Mouse (Mus musculus): Measurements from ENCODE around the gene Eef1akmt3. TPM values are rescaled to one million over a fixed set of nuclear protein-coding genes. Genes with fewer than 3 reads are reported as not detected.

Eef1akmt3 gene
- total and polyA plus RNA-seq, 2 experiments from 2014 or later: 0.19 to 0.31 TPM

- Histone ChIP-seq H3K36me3 (ENCODE audit: insufficient read depth, low read length) (peaks cover 29% of the 10 kb centered on the region; the same call in 1 of the 2 replicates), H3K27ac (no peak overlapping the region), H3K9ac (replicated peaks; ENCODE audit: low read length) (no peak overlapping the region), H3K4me3 (ENCODE audit: low read length) (no peak overlapping the region), H3K4me1 (ENCODE audit: insufficient read depth, low read length) (peaks cover 10% of the 10 kb centered on the region), H3K4me2 (ENCODE audit: low read depth, low read length) (no peak overlapping the region), H3K9me3 (ENCODE audit: low read length) (no peaks in the 10 kb centered on the region), H3K27me3 (ENCODE audit: insufficient read depth, low read length) (no peaks in the 10 kb centered on the region)
- 53% methylated on average over 3 of the region's 3 CpGs for WGBS
- no peak for ATAC-seq
- DNase-seq (ENCODE audit: low spot score): no peak
- no peak for TF ChIP-seq CTCF (IDR thresholded peaks at IDR 0.05; ENCODE audit: low read depth)
Observed at GRCm38 (mm10) chr10:126991676-126992075, 49.6 kb downstream of the Eef1akmt3 start.

GRCm38 (mm10) chr10:126990313-126991056 lies 50.8 kb downstream of the Eef1akmt3 start:
- Histone ChIP-seq H3K27ac (no peak overlapping the region), H3K4me3 (ENCODE audit: low read length) (no peak overlapping the region), H3K4me1 (ENCODE audit: insufficient read depth, low read length) (peaks cover 16% of the 10 kb centered on the region), H3K9me3 (ENCODE audit: low read length) (no peaks in the 10 kb centered on the region), H3K9ac (replicated peaks; ENCODE audit: low read length) (no peak overlapping the region), H3K36me3 (ENCODE audit: insufficient read depth, low read length) (peaks cover 29% of the 10 kb centered on the region; the same call in 1 of the 2 replicates), H3K27me3 (ENCODE audit: insufficient read depth, low read length) (no peaks in the 10 kb centered on the region), H3K4me2 (ENCODE audit: low read depth, low read length) (no peak overlapping the region)
- ATAC-seq (peak; percentile 76), DNase-seq (ENCODE audit: low spot score) (peak; percentile 90)
- TF ChIP-seq CTCF (IDR thresholded peaks at IDR 0.05; ENCODE audit: low read depth): peak; percentile 97
- WGBS: 60% methylated on average over 7 of the region's 7 CpGs

- Histone ChIP-seq H3K27ac (no peak overlapping the region), H3K4me1 (ENCODE audit: insufficient read depth, low read length) (peaks cover 33% of the 10 kb centered on the region), H3K36me3 (ENCODE audit: insufficient read depth, low read length) (peaks cover 14% of the 10 kb centered on the region; the same call in 1 of the 2 replicates), H3K9ac (replicated peaks; ENCODE audit: low read length) (no peak overlapping the region), H3K9me3 (ENCODE audit: low read length) (no peaks in the 10 kb centered on the region), H3K27me3 (ENCODE audit: insufficient read depth, low read length) (no peaks in the 10 kb centered on the region), H3K4me3 (ENCODE audit: low read length) (no peak overlapping the region), H3K4me2 (ENCODE audit: low read depth, low read length) (no peak overlapping the region)
- DNase-seq (ENCODE audit: low spot score) (no peak), ATAC-seq (no peak)
- TF ChIP-seq CTCF (IDR thresholded peaks at IDR 0.05; ENCODE audit: low read depth): no peak
- WGBS: 61% methylated on average over 5 of the region's 5 CpGs
Observed at GRCm38 (mm10) chr10:126988513-126989165, 52.7 kb downstream of the Eef1akmt3 start.

- no peaks in the 10 kb centered on the region for H3K9me3 ChIP-seq (ENCODE audit: low read length)
- no peak for ATAC-seq
- 0 out of 2 replicates have a peak overlapping the region, but pooled peaks have one; percentile 15 for H3K9ac ChIP-seq (replicated peaks; ENCODE audit: low read length)
- H3K4me3 ChIP-seq (ENCODE audit: low read length): no peak overlapping the region
- H3K36me3 ChIP-seq (ENCODE audit: insufficient read depth, low read length): peaks cover 2% of the 10 kb centered on the region; the same call in 1 of the 2 replicates
- 60% methylated on average over 8 of the region's 8 CpGs for WGBS
- DNase-seq (ENCODE audit: low spot score): no peak
- H3K4me1 ChIP-seq (ENCODE audit: insufficient read depth, low read length): peaks cover 42% of the 10 kb centered on the region
- H3K27me3 ChIP-seq (ENCODE audit: insufficient read depth, low read length): no peaks in the 10 kb centered on the region
- no peak for TF ChIP-seq CTCF (IDR thresholded peaks at IDR 0.05; ENCODE audit: low read depth)
- peak overlapping the region; percentile 71 for H3K27ac ChIP-seq
- no peak overlapping the region for H3K4me2 ChIP-seq (ENCODE audit: low read depth, low read length)
Observed at GRCm38 (mm10) chr10:126987183-126988118, 53.9 kb downstream of the Eef1akmt3 start.

- TF ChIP-seq CTCF (IDR thresholded peaks at IDR 0.05; ENCODE audit: low read depth): no peak
- Histone ChIP-seq H3K4me3 (ENCODE audit: low read length) (0 out of 2 replicates have a peak overlapping the region, but pooled peaks have one; percentile 2), H3K4me1 (ENCODE audit: insufficient read depth, low read length) (peaks cover 50% of the 10 kb centered on the region), H3K9me3 (ENCODE audit: low read length) (no peaks in the 10 kb centered on the region), H3K9ac (replicated peaks; ENCODE audit: low read length) (peak overlapping the region; percentile 15; the same call in 1 of the 2 replicates), H3K4me2 (ENCODE audit: low read depth, low read length) (peak overlapping the region; percentile 25; the same call in 1 of the 2 replicates), H3K36me3 (ENCODE audit: insufficient read depth, low read length) (no peaks in the 10 kb centered on the region), H3K27ac (peak overlapping the region; percentile 71), H3K27me3 (ENCODE audit: insufficient read depth, low read length) (no peaks in the 10 kb centered on the region)
- peak; percentile 77 for ATAC-seq
- WGBS: 23% methylated on average over 4 of the region's 4 CpGs
- DNase-seq (ENCODE audit: low spot score): peak; percentile 90
Observed at GRCm38 (mm10) chr10:126986541-126986961, 54.8 kb downstream of the Eef1akmt3 start.

- Histone ChIP-seq H3K27ac (peak overlapping the region; percentile 71; the same call in 1 of the 2 replicates), H3K4me1 (ENCODE audit: insufficient read depth, low read length) (peaks cover 59% of the 10 kb centered on the region), H3K9me3 (ENCODE audit: low read length) (no peaks in the 10 kb centered on the region), H3K4me3 (ENCODE audit: low read length) (no peak overlapping the region), H3K4me2 (ENCODE audit: low read depth, low read length) (no peak overlapping the region), H3K27me3 (ENCODE audit: insufficient read depth, low read length) (no peaks in the 10 kb centered on the region), H3K36me3 (ENCODE audit: insufficient read depth, low read length) (no peaks in the 10 kb centered on the region), H3K9ac (replicated peaks; ENCODE audit: low read length) (no peak overlapping the region; the same call in 1 of the 2 replicates)
- no peak for TF ChIP-seq CTCF (IDR thresholded peaks at IDR 0.05; ENCODE audit: low read depth)
- DNase-seq (ENCODE audit: low spot score) (no peak), ATAC-seq (no peak)
- WGBS: 89% methylated on average over 9 of the region's 9 CpGs
Observed at GRCm38 (mm10) chr10:126985579-126985978, 55.7 kb downstream of the Eef1akmt3 start.
